Mouse (Mus musculus): ENCODE measurements around the gene Pp2d1. TPM values are rescaled to one million over a fixed set of nuclear protein-coding genes. Genes with fewer than 3 reads are reported as not detected.

The Pp2d1 gene
- not detected for polyA plus RNA-seq (2014; fragmentation: Illumina TruSeq; extraction: RNeasy Lipid Tissue Mini Kit (QIAGEN cat#74804); ENCODE audit: low read depth, low replicate concordance)

DNA sequence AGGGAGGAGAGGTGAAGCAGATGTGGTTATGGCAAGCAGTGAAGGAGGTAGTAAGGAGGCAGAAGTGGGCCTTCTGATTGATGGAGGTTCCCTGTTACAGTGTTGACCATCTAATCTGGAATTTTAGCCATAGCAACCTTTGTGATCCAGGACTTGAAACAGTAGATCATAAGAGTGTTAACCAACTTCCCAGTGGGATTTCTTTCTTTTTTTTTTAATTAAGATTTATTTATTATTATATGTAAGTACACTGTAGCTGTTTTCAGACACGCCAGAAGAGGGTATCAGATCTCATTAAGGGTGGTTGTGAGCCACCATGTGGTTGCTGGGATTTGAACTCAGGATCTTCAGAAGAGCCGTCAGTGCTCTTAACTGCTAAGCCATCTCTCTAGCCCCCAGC lies at the start of gene Pp2d1:
Pp2d1 (minus strand) TSS at position 101 of the 400 bp plus-strand sequence.

DNA sequence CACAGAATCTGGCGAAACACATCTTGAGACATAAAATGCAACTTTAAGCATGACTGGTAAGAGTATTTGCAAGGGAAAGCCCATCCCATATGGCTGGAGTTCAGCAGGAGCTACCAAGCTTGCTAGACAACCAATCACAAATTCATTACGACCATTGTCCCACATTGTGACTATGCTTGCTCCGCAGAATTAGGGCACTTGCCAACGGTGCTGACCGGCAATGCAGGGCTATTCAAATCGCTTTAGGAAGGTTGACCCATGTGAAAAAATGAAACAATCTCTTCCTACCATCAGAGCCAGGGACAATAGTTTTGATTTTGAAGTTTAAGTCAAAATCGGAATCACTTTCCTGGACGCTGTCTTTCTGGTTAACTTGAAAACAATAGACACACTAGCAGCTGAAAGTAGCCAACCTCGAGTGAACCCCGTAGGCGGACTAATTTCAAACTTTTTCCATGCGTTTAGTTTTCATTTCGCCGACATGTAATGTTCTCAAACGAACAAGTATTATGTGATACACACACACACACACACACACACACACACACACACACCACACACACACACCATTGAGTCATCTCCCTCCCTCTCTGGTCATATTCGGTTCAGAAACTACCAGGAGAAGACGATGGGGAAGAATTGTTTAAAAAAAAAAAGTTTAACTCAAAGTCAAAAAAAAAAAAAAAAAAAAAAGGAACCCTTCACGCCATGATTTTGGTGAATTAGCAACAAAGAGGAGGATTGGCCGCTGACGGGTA lies 27.1 kb upstream of the Pp2d1 start, which contains the start of gene Kat2b:
Kat2b (plus strand) TSS at position 701 of the 758 bp plus-strand sequence.

GRCm38 (mm10) chr17:53478858-53479603 lies 60.2 kb downstream of the Pp2d1 start, which contains the start of gene Rab5a:
TSS of gene Rab5a (plus strand) at chr17:53479234.

GRCm38 (mm10) chr17:53462603-53463495 lies 76.4 kb downstream of the Pp2d1 start, which contains the start of gene Efhb:
TSS of gene Efhb (minus strand) at chr17:53463321.

Other genes starting within 250 kb of the Pp2d1 start
- gene Efhb, start 76.1 kb downstream of the Pp2d1 start, polyA plus RNA-seq (2014; fragmentation: Illumina TruSeq; extraction: RNeasy Lipid Tissue Mini Kit (QIAGEN cat#74804); ENCODE audit: low read depth, low replicate concordance), result 0.20 TPM
- 252 TPM for gene Rab5a, start 60.2 kb downstream of the Pp2d1 start, polyA plus RNA-seq (2014; fragmentation: Illumina TruSeq; extraction: RNeasy Lipid Tissue Mini Kit (QIAGEN cat#74804); ENCODE audit: low read depth, low replicate concordance)
- 145 TPM for gene Kat2b, start 27.4 kb upstream of the Pp2d1 start, polyA plus RNA-seq (2014; fragmentation: Illumina TruSeq; extraction: RNeasy Lipid Tissue Mini Kit (QIAGEN cat#74804); ENCODE audit: low read depth, low replicate concordance)
- 0.40 TPM for gene Sgo1, start 149.9 kb upstream of the Pp2d1 start, polyA plus RNA-seq (2014; fragmentation: Illumina TruSeq; extraction: RNeasy Lipid Tissue Mini Kit (QIAGEN cat#74804); ENCODE audit: low read depth, low replicate concordance)